Mouse (Mus musculus) lung, adult 18-20 months (tissue): ENCODE data around the gene Gm4567.
"Not testable (repeated sequence)": the region's sequence is repeated elsewhere in the genome, so short reads cannot be mapped to it uniquely, and the experiment has no call there.

Experiments
- DNase-seq, 2 experiments: peaks; one replicate each; pipeline ENCODE4 v3.0.0; 2022; ENCODE audit warnings: mixed read lengths in 2 of 2

The Gm4567 gene

DNA sequence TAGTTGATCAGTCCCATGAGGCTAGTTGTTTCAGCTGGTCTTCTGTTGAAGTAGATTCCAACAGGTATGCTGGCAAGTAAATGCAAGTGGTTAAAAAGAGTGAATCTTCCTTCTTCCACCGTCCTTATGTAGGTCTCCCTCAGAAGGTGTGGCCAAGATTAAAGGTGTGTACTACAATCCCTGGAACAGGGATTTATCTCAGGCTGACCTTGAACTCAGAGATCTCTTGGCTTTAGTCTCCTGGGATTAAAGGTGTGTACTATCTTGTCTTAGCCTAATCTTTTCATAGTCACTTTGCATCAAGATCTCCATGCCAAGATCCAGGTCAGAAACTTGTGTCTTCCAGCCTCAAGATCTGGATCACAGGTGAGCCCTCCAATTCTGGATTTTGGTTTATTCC, at the start of gene Gm4567:
Gm4567 (minus strand) TSS at position 101 of the 400 bp plus-strand sequence.
- DNase-seq, result not testable (repeated sequence)

DNA sequence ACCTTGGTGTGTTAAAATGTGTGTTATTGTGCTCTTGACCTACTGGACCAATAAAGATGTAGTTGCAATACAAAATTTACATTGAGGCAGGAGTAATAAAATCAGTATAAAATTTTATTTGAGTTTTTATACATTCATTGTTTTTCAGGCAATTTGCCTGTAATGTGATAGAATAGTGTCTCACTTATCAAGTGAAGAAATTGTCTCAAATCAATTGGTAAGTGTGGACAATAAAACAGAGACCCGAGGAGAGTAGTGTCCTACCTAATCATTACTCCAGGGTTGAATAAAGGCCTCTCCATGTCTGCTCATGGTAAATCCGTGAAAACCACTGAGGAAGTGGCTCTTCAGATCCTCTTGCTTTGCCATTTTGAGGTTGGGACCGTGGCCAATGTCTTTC, 41.9 kb upstream of the Gm4567 start, which contains the start of gene Vmn1r157:
Vmn1r157 (plus strand) TSS at position 301 of the 400 bp plus-strand sequence.
- not testable (repeated sequence) for DNase-seq

DNA sequence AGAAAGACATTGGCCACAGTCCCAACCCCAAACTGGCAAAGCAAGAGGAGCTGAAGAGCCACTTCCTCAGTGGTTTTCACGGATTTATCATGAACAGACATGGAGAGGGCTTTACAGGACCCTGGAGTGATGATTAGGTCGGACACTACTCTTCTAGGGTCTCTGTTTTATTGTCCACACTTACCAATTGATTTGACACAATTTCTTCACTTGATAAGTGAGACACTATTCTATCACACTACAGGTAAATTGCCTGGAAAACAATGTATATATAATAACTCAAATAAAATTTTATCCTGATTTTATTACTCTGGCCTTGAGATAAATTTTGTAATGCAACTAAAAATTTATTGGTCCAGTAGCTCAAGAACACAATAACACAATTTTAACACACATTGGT, 27.3 kb downstream of the Gm4567 start, which contains the start of gene Gm8693:
Gm8693 (minus strand) TSS at position 101 of the 400 bp plus-strand sequence.
- not testable (repeated sequence) for DNase-seq
